Mouse (Mus musculus): Measurements from ENCODE around the gene Sycp2l.

- no peak for TF ChIP-seq CTCF (IDR thresholded peaks at IDR 0.05; ENCODE audit: low read depth)
- no peak for TF ChIP-seq EP300 (IDR thresholded peaks at IDR 0.05; ENCODE audit: low read depth)
Measured at GRCm38 (mm10) chr13:41105541-41105940, 8.6 kb upstream of the Sycp2l start.
